Mouse (Mus musculus) adrenal gland, adult (tissue): ENCODE measurements around the gene Col24a1.
A peak's percentile ranks its signal among the peaks of the same experiment; 100 is the strongest.

Source experiments
- DNase-seq, 2 experiments: peaks; one replicate each; pipeline ENCODE4 v3.0.0; 2022 to 2023; ENCODE audit warnings: low spot score in 1 of 2; ENCODE audit not compliant: inconsistent age in 2 of 2

The Col24a1 gene

DNA sequence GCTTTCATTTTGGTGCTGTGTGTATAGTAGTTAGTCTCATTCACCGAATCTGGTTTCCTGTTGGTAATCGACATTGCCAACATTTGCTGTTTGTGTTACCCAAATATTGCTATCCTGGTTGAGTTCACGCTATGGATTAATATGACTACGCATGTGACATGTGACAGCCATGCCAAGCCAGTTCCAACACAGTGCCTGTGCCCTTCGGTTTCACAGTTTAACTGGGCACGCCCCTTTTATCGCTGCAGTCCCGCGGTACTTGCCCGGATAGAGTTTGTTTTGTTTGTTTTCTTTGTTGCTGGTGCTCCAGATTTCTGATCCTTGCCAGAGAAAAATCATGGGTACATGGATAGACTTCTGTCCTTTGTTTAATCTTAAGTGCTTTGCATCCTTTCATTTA lies 263.9 kb downstream of the Col24a1 start:
- no peak for DNase-seq

DNA sequence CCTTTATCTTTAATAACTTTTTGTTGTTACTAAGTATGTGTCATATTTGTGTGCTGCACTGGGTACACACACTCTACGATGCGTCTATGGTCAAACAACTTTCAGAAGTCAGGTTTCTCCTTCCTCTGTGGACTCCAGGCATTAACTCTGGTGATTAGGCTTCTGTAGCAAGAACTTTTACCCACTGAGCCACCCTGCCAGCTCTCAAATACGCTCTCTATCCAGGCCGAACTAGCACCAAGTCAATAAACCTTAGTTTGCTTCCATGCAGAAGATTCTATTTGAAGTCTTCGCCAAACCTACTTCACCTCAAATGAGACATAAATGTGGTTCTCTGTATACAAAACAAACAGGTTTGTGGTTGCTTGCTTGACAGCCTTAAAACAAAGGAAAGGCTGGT lies 267.4 kb downstream of the Col24a1 start:
- DNase-seq = no peak

DNA sequence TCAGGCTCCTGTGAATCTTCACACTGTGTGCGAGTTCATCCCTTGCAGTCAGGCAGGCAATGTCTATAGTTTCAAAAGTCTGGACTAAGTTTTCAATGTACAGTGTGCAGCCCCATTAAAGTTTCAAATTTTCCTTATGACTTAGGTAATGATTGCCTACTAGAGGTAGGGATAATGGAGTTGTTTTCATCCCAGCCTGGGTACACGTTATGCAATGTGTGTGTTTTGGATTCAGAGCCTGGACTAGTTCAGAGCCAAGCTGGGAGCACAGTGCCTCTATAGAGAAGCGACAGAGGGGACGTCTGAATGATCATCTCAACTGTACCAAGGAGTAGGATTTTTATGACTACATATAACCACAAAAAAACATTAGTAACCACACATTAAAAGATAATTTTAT lies 267.8 kb downstream of the Col24a1 start:
- no peak for DNase-seq

DNA sequence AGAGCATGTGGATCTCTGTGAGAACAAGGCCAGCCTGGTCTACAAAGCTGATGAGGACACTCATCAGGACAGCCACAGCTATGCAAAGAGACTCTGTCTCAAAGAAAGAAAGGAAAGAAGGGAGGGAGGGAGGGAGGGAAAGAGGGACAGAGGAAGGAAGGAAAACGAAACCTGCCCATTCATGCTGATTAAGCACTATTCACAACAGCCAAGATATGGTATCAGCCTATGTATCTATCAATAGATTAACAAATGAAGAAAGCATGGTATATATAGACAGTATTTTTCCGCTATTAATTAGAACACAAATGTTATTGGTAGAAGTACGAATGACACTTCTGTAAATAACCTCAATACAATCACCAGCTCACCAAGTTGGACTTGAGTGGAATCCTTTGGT lies 282.2 kb downstream of the Col24a1 start:
- no peak for DNase-seq

DNA sequence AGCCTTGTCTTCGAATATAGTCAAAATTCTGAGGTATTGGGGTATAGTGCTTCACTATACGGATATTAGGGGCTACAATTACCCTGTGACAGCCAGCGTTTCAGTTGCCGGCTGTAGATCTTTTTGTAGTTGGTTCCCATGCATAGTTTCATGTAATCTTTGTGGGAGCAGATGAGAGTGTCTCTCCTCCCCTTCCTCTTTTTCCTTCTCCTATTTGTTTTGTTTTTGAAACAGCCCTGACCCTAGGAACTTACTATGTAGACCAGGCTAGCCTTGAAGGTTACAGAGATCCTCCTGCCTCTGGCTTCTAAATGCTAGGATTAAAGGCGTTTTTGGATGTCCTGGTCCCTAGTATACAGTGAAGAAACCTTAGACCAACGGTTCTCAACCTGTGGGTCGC lies 283.1 kb downstream of the Col24a1 start:
- DNase-seq = no peak

DNA sequence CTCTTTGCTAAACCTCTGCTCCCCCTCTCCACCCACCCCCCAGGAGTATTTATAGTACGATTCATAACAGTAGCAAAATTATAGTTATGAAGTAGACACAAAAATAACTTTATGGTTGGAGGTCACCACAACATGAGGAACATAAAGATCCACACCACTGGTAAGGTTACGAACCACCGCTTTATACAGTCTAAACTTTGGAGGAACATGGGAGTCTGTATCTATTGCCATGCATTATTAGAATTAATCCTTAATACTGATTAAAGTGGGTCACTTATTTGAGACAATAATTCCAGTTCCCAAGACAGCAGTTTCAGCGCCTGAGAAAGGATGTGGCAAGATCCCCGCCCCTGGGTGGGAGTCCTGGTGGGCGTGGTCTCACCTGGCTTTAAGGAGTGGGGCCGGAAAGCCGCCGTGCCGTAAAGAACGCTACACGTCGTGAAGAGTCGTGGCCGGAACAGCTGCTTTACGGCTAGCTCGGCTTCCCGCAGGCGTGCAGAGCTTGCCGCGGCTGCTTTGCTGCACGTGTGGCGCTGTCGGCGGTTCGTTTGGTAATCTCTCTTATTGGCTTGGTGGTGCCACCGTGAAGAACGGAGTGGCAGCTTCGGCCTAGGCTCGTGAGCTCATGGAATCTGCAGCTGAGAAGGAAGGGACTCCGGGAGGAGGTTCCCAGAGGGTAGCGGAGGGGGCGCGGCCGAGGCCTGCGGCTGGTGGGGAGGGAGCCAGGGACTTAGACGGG lies 283.6 kb downstream of the Col24a1 start, which contains the start of gene Znhit6:
TSS of gene Znhit6 (plus strand) at position 463 of the 739 bp plus-strand sequence.
- DNase-seq = peak; percentile 93 to 97

DNA sequence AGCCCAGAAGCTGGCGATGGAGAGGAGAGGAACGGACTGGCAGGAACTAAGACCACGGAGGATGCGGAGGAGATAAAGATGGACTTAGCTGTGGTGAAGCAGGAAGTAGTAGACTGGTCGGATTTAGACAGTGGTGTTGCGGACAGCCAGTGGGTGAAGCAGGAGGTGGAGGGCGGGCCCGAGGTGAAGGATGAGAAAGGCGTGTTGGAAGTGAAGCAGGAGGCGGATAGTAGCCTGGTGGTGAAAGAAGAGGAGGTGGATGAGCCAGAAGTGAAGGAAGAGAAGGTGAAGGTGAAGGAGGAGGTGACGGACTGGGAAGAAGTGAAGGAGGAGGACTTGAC lies 284.2 kb downstream of the Col24a1 start:
- no peak for DNase-seq

DNA sequence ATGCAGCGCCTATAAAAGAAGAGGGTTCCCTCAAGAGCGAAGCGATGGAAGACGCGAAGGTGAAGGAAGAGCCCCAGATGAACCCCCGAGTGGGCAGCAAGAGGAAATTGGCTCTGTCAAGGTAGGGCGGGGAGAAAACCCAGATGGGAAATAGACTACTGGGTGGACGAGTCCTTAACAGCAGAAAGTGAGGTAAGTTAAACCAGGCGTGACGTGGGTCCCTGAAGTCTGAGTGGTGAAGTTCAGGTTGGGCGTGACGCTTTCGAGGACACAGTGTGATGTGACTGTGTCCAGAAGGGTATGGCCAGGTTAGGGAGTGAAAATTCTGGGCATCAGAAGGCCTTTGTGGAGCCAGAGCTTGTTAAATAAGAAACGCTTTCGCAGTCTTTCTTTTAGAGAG lies 284.6 kb downstream of the Col24a1 start:
- DNase-seq = no peak

DNA sequence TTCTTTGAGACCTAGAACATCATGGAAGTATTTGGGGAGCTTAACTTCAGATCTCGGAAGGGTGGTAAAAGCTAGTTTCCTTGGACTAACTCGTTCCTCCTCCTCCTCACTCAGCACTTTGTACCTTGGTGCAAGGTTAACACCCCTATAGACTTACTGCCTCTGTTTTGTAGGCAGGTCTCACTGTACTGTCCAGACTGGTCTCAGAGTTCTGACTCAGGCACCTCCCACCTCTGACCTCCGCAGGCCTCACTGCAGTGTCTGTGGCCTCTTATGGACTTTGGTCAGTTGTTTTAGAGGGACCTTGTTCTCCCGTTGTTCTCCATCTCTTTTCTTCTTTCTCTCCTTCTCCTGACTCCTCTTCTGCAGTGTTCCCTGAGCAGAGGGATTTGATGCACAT lies 290.8 kb downstream of the Col24a1 start:
- no peak for DNase-seq

DNA sequence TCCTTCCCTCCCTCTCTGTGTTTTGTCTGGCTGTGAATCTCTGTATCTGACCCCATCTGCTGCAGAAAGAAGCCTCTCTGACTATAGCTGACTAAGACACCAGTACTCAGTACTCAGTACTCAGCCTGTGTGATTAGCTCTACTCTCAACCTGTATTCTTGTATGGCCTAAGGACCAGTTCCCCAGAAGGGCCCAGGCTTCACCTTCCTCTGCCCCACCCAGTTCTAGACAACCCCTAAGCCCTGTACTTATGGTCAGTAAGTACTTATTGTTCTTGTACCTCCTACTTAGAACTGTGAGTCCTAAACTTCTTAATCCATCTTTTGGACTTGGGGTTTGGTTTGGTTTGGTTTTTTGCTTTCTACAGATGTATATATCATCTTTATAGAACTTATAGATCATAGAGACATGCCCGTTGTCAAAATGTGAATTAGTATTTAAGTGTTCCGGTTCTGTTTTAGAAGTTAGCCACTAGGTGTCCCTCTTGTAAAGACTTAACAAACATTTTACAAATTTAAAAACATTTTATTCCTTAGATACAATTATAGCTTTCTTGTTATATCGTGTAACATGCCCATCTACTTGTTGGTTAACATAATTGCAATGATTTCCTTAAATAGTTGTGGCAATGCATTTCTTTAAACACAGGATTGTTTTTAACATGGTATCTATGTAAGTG lies 291.4 kb downstream of the Col24a1 start:
- DNase-seq = peak in 1 of 2 experiments; percentile 32

DNA sequence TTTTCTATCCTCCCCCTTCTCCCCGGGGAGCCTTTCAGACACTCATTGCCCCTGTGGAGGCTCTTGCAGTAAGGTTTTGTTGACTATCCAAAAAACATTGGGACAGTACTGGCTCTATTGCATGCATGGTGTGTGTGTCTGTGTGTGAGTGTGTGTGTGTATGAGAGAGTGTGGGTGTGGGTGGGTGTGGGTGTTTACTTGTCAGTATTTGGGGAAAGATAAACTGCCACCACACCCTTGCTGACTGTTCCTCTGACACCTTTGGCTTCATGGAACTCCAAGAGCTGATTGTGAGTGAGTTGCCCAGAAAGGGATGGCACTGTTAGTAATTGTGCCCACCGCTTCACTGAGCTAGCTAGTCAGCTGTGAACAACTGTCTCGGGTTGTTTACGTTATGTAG lies 298.3 kb downstream of the Col24a1 start:
- DNase-seq = no peak

DNA sequence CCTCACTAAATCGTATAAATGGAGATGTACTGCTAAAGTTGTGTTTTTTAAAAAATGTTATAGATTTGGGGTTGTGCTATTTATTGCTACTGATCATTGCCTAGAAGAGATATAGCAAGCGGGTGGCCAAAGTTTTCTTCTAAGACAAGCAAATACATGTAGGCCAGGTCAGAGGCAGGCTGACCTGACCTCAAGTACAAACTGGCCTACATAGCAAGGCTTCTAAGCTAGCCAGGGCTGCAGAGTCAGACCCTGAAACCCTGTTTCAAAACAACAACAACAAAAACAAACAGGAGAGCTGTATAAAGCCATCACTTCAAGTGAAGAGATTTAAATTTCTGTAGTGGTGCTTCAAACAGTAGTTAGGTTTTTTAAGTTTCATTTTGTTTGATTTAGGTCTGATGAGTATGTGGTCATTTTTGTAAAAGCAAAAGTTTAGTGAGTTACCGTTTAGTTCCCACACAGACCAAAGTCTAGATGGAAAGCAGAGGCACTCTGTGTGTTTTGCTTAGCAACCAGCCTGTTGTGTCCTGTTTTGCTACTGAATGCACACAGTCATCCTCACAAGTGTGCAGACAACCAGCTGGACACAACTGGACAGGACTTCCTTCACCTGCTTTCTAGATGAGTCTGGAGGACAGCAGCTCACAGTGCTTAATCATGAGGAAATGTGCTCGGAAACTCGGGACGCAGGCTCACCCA lies 299.7 kb downstream of the Col24a1 start:
- DNase-seq = no peak

DNA sequence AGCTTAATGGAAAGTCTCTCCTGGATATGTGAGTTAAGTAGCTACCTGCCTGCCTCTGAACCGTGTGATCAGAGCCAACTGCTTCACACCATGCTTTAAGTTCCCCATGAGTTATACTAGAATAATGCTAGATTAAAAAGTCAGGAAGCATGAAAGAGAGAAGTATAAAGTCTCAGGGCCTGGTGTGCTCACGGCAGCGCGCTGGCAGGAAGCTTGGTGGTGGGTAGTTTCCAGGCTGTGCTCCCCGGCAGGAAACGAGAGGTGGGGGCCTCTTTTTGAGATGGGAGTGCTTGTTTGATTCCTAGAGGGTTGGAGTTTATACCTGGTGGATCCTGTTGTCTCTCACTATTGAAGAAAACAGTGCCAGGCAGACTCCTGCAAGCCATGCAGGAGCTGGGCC lies 303.1 kb downstream of the Col24a1 start:
- DNase-seq = no peak

DNA sequence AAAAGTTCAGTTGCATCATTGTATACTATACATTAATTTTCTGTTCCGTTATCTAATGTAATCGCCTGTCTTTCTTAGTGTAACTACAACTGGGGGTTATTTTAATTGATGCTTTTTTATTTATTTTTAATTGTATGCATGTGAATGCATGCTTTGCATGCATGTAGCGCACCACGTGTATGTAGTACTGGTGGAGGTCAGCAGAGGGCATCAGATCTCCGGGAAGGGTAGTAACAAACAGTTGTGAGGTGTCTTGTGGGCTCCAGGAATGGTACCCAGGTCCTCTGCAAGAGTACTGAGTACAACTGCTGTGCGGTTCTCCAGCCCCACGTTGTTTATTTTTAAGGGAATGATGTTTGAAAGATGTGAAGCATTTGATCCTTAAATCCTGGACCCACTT lies 306.8 kb downstream of the Col24a1 start:
- no peak for DNase-seq

DNA sequence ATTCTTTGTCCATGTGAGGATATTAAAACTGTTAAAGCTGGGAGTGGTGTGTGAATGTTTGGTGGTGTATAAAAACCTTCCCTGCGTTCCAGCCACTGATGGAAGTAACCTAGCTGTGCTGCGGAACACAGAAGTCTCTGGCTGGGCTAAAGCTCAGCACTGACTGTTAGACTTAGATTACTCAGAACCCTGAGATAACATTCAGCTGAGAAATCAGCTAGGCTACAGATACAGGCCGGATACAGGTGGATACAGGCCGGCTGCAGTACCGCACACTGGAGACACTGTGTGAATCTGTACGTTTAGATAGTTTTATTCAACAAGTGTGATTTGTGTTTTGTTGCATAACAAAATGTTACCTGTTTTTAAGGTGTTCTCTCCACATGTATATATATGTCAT lies 308.5 kb downstream of the Col24a1 start:
- no peak for DNase-seq

DNA sequence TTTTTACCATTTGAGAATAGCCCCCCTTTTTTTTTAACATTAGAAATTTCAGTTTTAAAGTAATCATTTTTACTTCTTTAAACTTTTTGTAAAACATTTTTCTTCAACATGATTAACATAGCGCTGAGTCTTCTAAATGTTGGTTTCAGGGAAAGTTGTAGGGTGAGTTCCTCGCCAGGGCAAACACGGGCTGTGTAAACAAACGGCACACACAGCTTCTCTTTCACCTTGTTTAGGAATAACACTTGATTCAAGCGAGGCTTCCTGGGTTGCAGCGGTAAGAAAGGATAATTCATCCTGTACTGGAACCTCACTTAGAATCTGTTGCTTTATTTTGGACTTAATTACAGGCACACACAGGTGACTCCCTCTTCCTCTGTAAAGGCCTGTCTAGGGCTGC lies 309.1 kb downstream of the Col24a1 start:
- no peak for DNase-seq
